ENCODE assay signal across 23 mouse cellular contexts in genomic region chr14:27147726-27148125, GRCm38 (mm10). TPM values are rescaled to one million over a fixed set of nuclear protein-coding genes. Genes with fewer than 3 reads are reported as not detected.
DNase-seq lines count a peak whose midpoint lies in the region; ATAC-seq and TF ChIP-seq lines count a peak whose summit lies in the region.
"Had no signal": no experiment of that assay in that cellular context is flagged by ENCODE, and none has a peak within 500 bp of the region (broad histone marks: within the 10 kb centered on the region; RNA-seq: fewer than 3 reads in every experiment).

No protein-coding gene starts in this region.

- peak; percentile 71 to 88 for DNase-seq in adrenal gland, adult (ENCODE audit: inconsistent age in 2 of 2, low spot score in 1 of 2)
- DNase-seq in adrenal gland, postnatal 4 days (ENCODE audit: low spot score in 2 of 2), result no peak
- peak; percentile 35 to 42 for DNase-seq in heart, adult 18-20 months
- DNase-seq in heart, adult 11 months, result no peak
- DNase-seq in heart, postnatal 0 days (ENCODE audit: low spot score), result no peak
- DNase-seq in adrenal gland, postnatal 10 days, result peak; percentile 37
- DNase-seq in urinary bladder, postnatal 25 days (ENCODE audit: low spot score), result no peak
- DNase-seq: B cell, adult 2 months; cerebellum, adult 11-12 months; cerebellum, adult 9-10 months; cerebellum, postnatal 25 days; gastrocnemius, postnatal 25 days; kidney, adult 18-20 months had no signal

- no peak overlapping the region for H3K4me3 ChIP-seq in heart, postnatal 0 days (ENCODE audit: low read depth, low read length)
- H3K4me3 ChIP-seq in heart, embryonic 12.5 days, result no peak overlapping the region
- H3K4me3 ChIP-seq: embryonic facial prominence, embryonic 13.5 days; forebrain, embryonic 12.5 days; heart, embryonic 15.5 days; hindbrain, embryonic 10.5 days; intestine, embryonic 15.5 days had no signal

- no peak for TF ChIP-seq CTCF in heart, postnatal 0 days (IDR thresholded peaks at IDR 0.05; ENCODE audit: low read depth)

- H3K36me3 ChIP-seq in heart, postnatal 0 days (replicated peaks; ENCODE audit: control insufficient read depth, insufficient read depth, low read length), result no peaks in the 10 kb centered on the region
- H3K36me3 ChIP-seq in heart, embryonic 12.5 days, result no peaks in the 10 kb centered on the region
- H3K36me3 ChIP-seq: embryonic facial prominence, embryonic 13.5 days; forebrain, embryonic 12.5 days; G1E; heart, embryonic 15.5 days; hindbrain, embryonic 10.5 days; intestine, embryonic 15.5 days had no signal

- H3K4me2 ChIP-seq in heart, postnatal 0 days (ENCODE audit: low read depth, low read length), result no peak overlapping the region
- H3K4me2 ChIP-seq in heart, embryonic 12.5 days, result no peak overlapping the region
- H3K4me2 ChIP-seq: embryonic facial prominence, embryonic 13.5 days; forebrain, embryonic 12.5 days; heart, embryonic 15.5 days; hindbrain, embryonic 14.5 days; intestine, embryonic 15.5 days had no signal

- TF ChIP-seq EP300 in heart, postnatal 0 days (IDR thresholded peaks at IDR 0.05; ENCODE audit: low read depth), result no peak

- no peaks in the 10 kb centered on the region for H3K9me3 ChIP-seq in heart, postnatal 0 days (replicated peaks; ENCODE audit: control insufficient read depth, low read length)
- no peaks in the 10 kb centered on the region for H3K9me3 ChIP-seq in heart, embryonic 12.5 days (replicated peaks)
- H3K9me3 ChIP-seq: embryonic facial prominence, embryonic 13.5 days; forebrain, embryonic 12.5 days; G1E; heart, embryonic 15.5 days; hindbrain, embryonic 10.5 days; intestine, embryonic 15.5 days had no signal

- no peak overlapping the region for H3K9ac ChIP-seq in heart, postnatal 0 days (replicated peaks; ENCODE audit: low read depth, low read length)
- H3K9ac ChIP-seq in heart, embryonic 12.5 days, result no peak overlapping the region
- H3K9ac ChIP-seq: embryonic facial prominence, embryonic 13.5 days; forebrain, embryonic 12.5 days; heart, embryonic 15.5 days; hindbrain, embryonic 14.5 days; intestine, embryonic 15.5 days had no signal

- H3K27ac ChIP-seq in heart, postnatal 0 days (ENCODE audit: low read depth), result 0 out of 2 replicates have a peak overlapping the region, but pooled peaks have one; percentile 2
- no peak overlapping the region for H3K27ac ChIP-seq in heart, embryonic 12.5 days (ENCODE audit: poor library complexity, severe bottlenecking)
- H3K27ac ChIP-seq: embryonic facial prominence, embryonic 13.5 days; forebrain, embryonic 12.5 days; heart, embryonic 15.5 days; hindbrain, embryonic 10.5 days; hindbrain, embryonic 14.5 days; intestine, embryonic 15.5 days had no signal

- no peaks in the 10 kb centered on the region for H3K27me3 ChIP-seq in heart, postnatal 0 days (ENCODE audit: control insufficient read depth, insufficient read depth, low read length)
- no peaks in the 10 kb centered on the region for H3K27me3 ChIP-seq in heart, embryonic 12.5 days (replicated peaks)
- H3K27me3 ChIP-seq: embryonic facial prominence, embryonic 13.5 days; forebrain, embryonic 12.5 days; heart, embryonic 15.5 days; intestine, embryonic 15.5 days had no signal

- 34% methylated on average over 7 of the region's 7 CpGs for WGBS in heart, postnatal 0 days
- WGBS in heart, embryonic 12.5 days, result 46% methylated on average over 7 of the region's 7 CpGs

- H3K4me1 ChIP-seq in heart, postnatal 0 days (ENCODE audit: control insufficient read depth, insufficient read depth), result peaks cover 50% of the 10 kb centered on the region
- H3K4me1 ChIP-seq in heart, embryonic 12.5 days (replicated peaks), result peaks cover 64% of the 10 kb centered on the region
- H3K4me1 ChIP-seq: forebrain, embryonic 12.5 days had no signal

- no peak for ATAC-seq in heart, postnatal 0 days (ENCODE audit: insufficient read depth, low read depth)
- ATAC-seq in heart, embryonic 12.5 days (ENCODE audit: insufficient number of reproducible peaks, low FRiP score), result no peak
- ATAC-seq: CD4-positive, CD25-positive, alpha-beta regulatory T cell, adult 4 months; forebrain, embryonic 16.5 days; intestine, embryonic 15.5 days had no signal

RNA-seq across cellular contexts. Expression of gene Arhgef3, which starts 33.0 kb away (rescaled TPM):
- 10 to 100 TPM; 55.8 to 56.3 TPM for total RNA-seq in adrenal gland, postnatal 4 days (2021)
- total RNA-seq in heart, adult 18-20 months (2021), result 10 to 100 TPM; 24.5 to 26.1 TPM
- 21.4 and 24.1 TPM in 2 replicates for total RNA-seq in heart, postnatal 0 days (2014; rRNA removed; ENCODE audit: low replicate concordance)
- polyA plus RNA-seq in heart, postnatal 0 days (2015; fragmentation: Nextera tagmentation; extraction: Ambion mirVana), result 15.2 and 17.9 TPM in 2 replicates
- 17.6 and 18.9 TPM in 2 replicates for polyA plus RNA-seq in heart, embryonic 12.5 days (2016; fragmentation: Nextera tagmentation; extraction: Ambion mirVana)
- 10 to 100 TPM; 36.5 to 37.3 TPM for total RNA-seq in adrenal gland, postnatal 10 days (2021)

Comparison
In these comparisons a context has a peak if more than half of its experiments do, and no peak if none do; other contexts are left out.
1. DNase-seq: peak in adrenal gland, adult (2 of 2), heart, adult 18-20 months (2 of 2) and adrenal gland, postnatal 10 days (single experiment); none in adrenal gland, postnatal 4 days (0 of 2), heart, adult 11 months (single experiment), heart, postnatal 0 days (single experiment) and urinary bladder, postnatal 25 days (single experiment).